Comparison of ENCODE assay signal across 8 mouse cellular contexts in the genomic region with DNA sequence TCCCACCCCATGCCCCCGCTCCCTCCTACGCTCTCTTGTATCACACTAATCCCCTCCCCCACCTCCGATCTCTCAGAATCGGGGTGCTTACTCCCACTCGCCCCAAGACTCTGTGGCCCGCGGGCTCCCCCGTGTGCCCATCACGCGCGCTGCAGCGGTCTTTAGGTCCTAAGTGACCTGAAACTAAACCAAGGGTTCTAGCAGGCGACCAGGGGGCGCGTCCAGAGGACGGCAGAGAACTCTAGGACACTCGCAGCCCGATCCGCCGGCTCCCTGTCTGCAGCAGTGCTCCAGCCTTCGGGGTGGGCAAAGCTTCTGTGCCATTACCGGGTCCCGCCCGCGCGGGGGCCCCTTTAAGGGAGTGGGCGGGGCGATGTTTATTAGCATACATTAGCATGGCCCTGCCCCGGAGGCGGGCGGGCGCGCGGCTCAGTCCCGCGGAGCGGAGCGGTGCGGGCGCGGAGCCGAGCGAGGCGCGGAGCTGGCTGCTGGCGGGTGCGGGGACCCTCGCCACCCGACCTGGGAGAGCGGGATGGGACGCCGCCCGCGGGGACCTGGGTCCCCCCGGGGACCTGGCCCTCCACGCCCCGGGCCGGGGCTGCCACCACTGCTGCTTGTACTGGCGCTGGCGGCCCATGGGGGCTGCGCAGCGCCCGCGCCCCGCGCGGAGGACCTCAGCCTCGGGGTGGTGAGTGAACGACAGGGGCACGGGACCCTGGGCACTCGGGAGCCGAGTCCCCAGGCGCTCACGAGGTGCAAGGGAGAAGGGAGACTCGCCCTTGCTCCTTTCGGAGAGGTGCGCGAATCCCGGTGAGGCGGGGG. TPM values are rescaled to one million over a fixed set of nuclear protein-coding genes. Genes with fewer than 3 reads are reported as not detected.
DNase-seq lines count a peak whose midpoint lies in the region; ATAC-seq lines count a peak whose summit lies in the region.

A gene (plus strand): TSS at position 409 of the 822 bp plus-strand sequence.

- H3K27me3 ChIP-seq in forebrain, embryonic 14.5 days (replicated peaks; ENCODE audit: control insufficient read depth, insufficient read depth, low read length), result peaks cover 6% of the 10 kb centered on the region; the same call in 1 of the 2 replicates
- peaks cover 86% of the 10 kb centered on the region for H3K27me3 ChIP-seq in liver, embryonic 15.5 days
- peaks cover 20% of the 10 kb centered on the region for H3K27me3 ChIP-seq in neural tube, embryonic 11.5 days (ENCODE audit: control insufficient read depth, insufficient read depth, low read length)
- peaks cover 16% of the 10 kb centered on the region for H3K27me3 ChIP-seq in stomach, embryonic 16.5 days (ENCODE audit: control insufficient read depth, insufficient read depth, low read length)

- no peaks in the 10 kb centered on the region for H3K36me3 ChIP-seq in forebrain, embryonic 14.5 days (ENCODE audit: control insufficient read depth, insufficient read depth, low read length)
- no peaks in the 10 kb centered on the region for H3K36me3 ChIP-seq in liver, embryonic 15.5 days (replicated peaks)
- H3K36me3 ChIP-seq in neural tube, embryonic 11.5 days (ENCODE audit: control insufficient read depth, insufficient read depth, low read length), result no peaks in the 10 kb centered on the region
- H3K36me3 ChIP-seq in stomach, embryonic 16.5 days (ENCODE audit: control insufficient read depth, insufficient read depth, low read length), result no peaks in the 10 kb centered on the region

- peak within 1 kb of the TSS; percentile 83 for H3K9ac ChIP-seq in forebrain, embryonic 14.5 days (ENCODE audit: low read length)
- H3K9ac ChIP-seq in liver, embryonic 15.5 days, result peak within 1 kb of the TSS; percentile 51; the same call in 1 of the 2 replicates
- peak within 1 kb of the TSS; percentile 79 for H3K9ac ChIP-seq in neural tube, embryonic 11.5 days (ENCODE audit: low read length)
- peak within 1 kb of the TSS; percentile 82 for H3K9ac ChIP-seq in stomach, embryonic 16.5 days (ENCODE audit: low read length)

- peak within 1 kb of the TSS; percentile 35; the same call in 1 of the 2 replicates for H3K27ac ChIP-seq in forebrain, embryonic 14.5 days (ENCODE audit: low read depth, low read length)
- no peak within 1 kb of the TSS for H3K27ac ChIP-seq in liver, embryonic 15.5 days (replicated peaks)
- 0 out of 2 replicates have a peak within 1 kb of the TSS, but pooled peaks have one; percentile 6 for H3K27ac ChIP-seq in neural tube, embryonic 11.5 days (ENCODE audit: low read depth, low read length)
- no peak within 1 kb of the TSS for H3K27ac ChIP-seq in stomach, embryonic 16.5 days (ENCODE audit: low read length)

- peak within 1 kb of the TSS; percentile 74 for H3K4me3 ChIP-seq in forebrain, embryonic 14.5 days (ENCODE audit: low read depth, low read length)
- peak within 1 kb of the TSS; percentile 64 for H3K4me3 ChIP-seq in liver, embryonic 15.5 days (replicated peaks)
- peak within 1 kb of the TSS; percentile 68 for H3K4me3 ChIP-seq in neural tube, embryonic 11.5 days (ENCODE audit: low read depth, low read length)
- peak within 1 kb of the TSS; percentile 76 for H3K4me3 ChIP-seq in stomach, embryonic 16.5 days (replicated peaks; ENCODE audit: low read length)

- WGBS in forebrain, embryonic 14.5 days, result under 1% methylated on average over 63 of the region's 80 CpGs
- under 1% methylated on average over 80 of the region's 80 CpGs for WGBS in liver, embryonic 15.5 days (ENCODE audit: insufficient replicate concordance)
- under 1% methylated on average over 75 of the region's 80 CpGs for WGBS in neural tube, embryonic 11.5 days
- WGBS in stomach, embryonic 16.5 days, result under 1% methylated on average over 80 of the region's 80 CpGs

- peak within 1 kb of the TSS; percentile 99 for H3K4me2 ChIP-seq in forebrain, embryonic 14.5 days (ENCODE audit: low read length)
- peak within 1 kb of the TSS; percentile 94 for H3K4me2 ChIP-seq in liver, embryonic 15.5 days
- peak within 1 kb of the TSS; percentile 100 for H3K4me2 ChIP-seq in neural tube, embryonic 11.5 days (ENCODE audit: low read depth)
- H3K4me2 ChIP-seq in stomach, embryonic 16.5 days (ENCODE audit: low read depth, low read length), result peak within 1 kb of the TSS; percentile 100

- intact Hi-C loops in heart, postnatal 10 days (cut with DNase I), result loop anchor here (1.0 to 5.0 kb wide), 2 partner anchors 82 to 199 kb away; a partner anchor contains a TSS

- peaks cover 12% of the 10 kb centered on the region; the same call in 1 of the 2 replicates for H3K4me1 ChIP-seq in forebrain, embryonic 14.5 days (ENCODE audit: control insufficient read depth, insufficient read depth, low read length)
- peaks cover 33% of the 10 kb centered on the region for H3K4me1 ChIP-seq in liver, embryonic 15.5 days (replicated peaks)
- peaks cover 8% of the 10 kb centered on the region; the same call in 1 of the 2 replicates for H3K4me1 ChIP-seq in neural tube, embryonic 11.5 days (ENCODE audit: control insufficient read depth, insufficient read depth, low read length)
- peaks cover 9% of the 10 kb centered on the region; the same call in 1 of the 2 replicates for H3K4me1 ChIP-seq in stomach, embryonic 16.5 days (ENCODE audit: control insufficient read depth, insufficient read depth, low read length)

- peak; percentile 88 for DNase-seq in ES-CJ7 (ENCODE audit: low read depth, low spot score)
- peak; percentile 92 for DNase-seq in cerebellum, adult 11 months
- DNase-seq in forebrain, embryonic 14.5 days (ENCODE audit: low spot score), result peak; percentile 95
- peak; percentile 90 to 91 for DNase-seq in heart, postnatal 10 days
- DNase-seq in kidney, postnatal 4 days, result peak; percentile 88 to 93
- peak; percentile 91 for DNase-seq in neural tube, embryonic 11.5 days (ENCODE audit: low spot score)

- ATAC-seq in forebrain, embryonic 14.5 days, result peak; percentile 90
- ATAC-seq in liver, embryonic 15.5 days (ENCODE audit: insufficient read depth), result peak; percentile 87
- peak; percentile 83 for ATAC-seq in neural tube, embryonic 11.5 days (ENCODE audit: insufficient read depth, low FRiP score, low TSS enrichment)
- ATAC-seq in stomach, embryonic 16.5 days (ENCODE audit: insufficient read depth, low FRiP score), result peak; percentile 92

- no peaks in the 10 kb centered on the region for H3K9me3 ChIP-seq in forebrain, embryonic 14.5 days (replicated peaks; ENCODE audit: control insufficient read depth, low read length)
- H3K9me3 ChIP-seq in liver, embryonic 15.5 days (replicated peaks), result no peaks in the 10 kb centered on the region
- H3K9me3 ChIP-seq in neural tube, embryonic 11.5 days (ENCODE audit: control insufficient read depth, low read length), result no peaks in the 10 kb centered on the region
- no peaks in the 10 kb centered on the region for H3K9me3 ChIP-seq in stomach, embryonic 16.5 days (replicated peaks; ENCODE audit: control insufficient read depth, low read length)

RNA-seq across cellular contexts. Expression of the gene that starts here (rescaled TPM):
- 7.9 and 9.8 TPM in 2 replicates for polyA plus RNA-seq in forebrain, embryonic 14.5 days (2014; fragmentation: Nextera tagmentation; extraction: Ambion mirVana)
- 1 to 10 TPM in 1 of 2 experiments, under 1 TPM in 1; 0.89 to 1.7 TPM for total RNA-seq in heart, postnatal 10 days (2021)
- polyA plus RNA-seq in liver, embryonic 15.5 days (2015; fragmentation: Nextera tagmentation; extraction: Ambion mirVana), result 0.21 and 0.25 TPM in 2 replicates
- 3.5 and 3.8 TPM in 2 replicates for polyA plus RNA-seq in neural tube, embryonic 11.5 days (2014; fragmentation: Nextera tagmentation; extraction: Ambion mirVana)
- 2.5 and 3.3 TPM in 2 replicates for polyA plus RNA-seq in stomach, embryonic 16.5 days (2015; fragmentation: Nextera tagmentation; extraction: Ambion mirVana)

Comparison
In these comparisons a context has a peak if more than half of its experiments do, and no peak if none do; other contexts are left out.
1. Peak in ATAC-seq, H3K4me3 ChIP-seq, H3K9ac ChIP-seq and H3K4me2 ChIP-seq in liver, embryonic 15.5 days; RNA of the gene not detected or under 1 TPM.
2. H3K27ac ChIP-seq: peak in forebrain, embryonic 14.5 days (single experiment) and neural tube, embryonic 11.5 days (single experiment); none in liver, embryonic 15.5 days (single experiment) and stomach, embryonic 16.5 days (single experiment).
3. Peak in every context shown above with its lines, with median percentiles within 50 percentile points of each other: DNase-seq, ATAC-seq, H3K4me2 ChIP-seq, H3K4me3 ChIP-seq and H3K9ac ChIP-seq.